Mouse (Mus musculus): ENCODE measurements at regions not wholly inside any gene's neighbourhood (a gene's known extent, or its start where the extent isn't known, plus 50 kb on each side); places are given as distances from the start of the nearest gene placed in this dataset.
A peak's percentile ranks its signal among the peaks of the same experiment; 100 is the strongest.

DNA sequence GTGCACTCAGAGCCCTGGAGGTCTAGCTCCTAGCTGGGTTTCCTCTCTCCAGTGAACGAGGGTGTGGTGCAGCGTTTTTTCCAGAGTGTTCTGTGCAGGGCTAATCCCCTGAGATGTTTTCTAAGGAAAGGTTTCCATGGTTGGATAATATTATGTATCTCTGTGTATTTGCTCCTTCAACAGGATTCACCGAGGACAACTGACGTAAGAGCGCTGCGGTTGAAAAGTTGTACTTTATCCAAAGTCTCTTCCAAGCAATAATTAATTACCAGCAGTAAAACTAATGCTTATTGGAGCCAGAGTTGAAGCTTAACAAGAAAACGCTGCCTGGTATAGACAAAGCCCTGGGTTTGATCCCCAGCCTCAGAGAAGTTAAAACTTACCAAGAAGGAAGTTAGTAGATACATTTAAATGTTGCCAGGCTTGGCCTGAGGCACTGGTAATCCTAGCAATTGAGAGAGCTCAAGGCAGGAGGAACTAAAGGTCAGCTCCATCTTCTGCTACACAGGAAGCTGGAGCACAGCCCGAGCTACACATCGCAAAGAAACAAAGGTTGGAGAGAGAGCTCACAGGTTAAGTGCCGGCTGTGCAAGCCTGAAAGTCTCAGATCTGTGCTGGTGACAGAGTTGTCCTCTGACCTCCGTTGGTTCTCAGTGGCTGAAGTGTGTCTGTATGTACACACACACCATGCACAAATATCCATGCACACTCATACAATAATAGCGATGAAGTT is 51.2 kb upstream of the Rap1b start:
- peak; percentile 28 to 32 for DNase-seq
- intact Hi-C loops (cut with DNase I): no loop called here

DNA sequence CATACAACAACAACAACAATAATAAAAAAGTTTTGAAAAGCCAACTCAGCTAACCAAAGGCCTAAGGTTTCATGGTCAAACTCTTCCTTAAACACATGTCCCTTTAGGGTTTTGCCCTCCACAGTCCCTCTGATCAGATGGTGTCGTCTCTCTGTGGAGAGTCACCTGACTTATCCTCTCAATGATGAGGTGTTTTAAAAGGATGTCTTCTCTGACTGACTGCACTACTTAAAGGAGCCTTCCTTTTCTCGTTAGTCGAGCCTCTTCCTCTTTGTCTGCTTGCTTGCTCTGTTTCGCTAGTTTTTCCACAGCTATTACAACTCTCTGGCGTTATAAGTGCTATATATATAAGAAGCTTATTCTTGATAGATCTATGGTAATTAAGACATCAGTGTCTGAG is 51.9 kb upstream of the Rap1b start:
- DNase-seq: no peak
- intact Hi-C loops (cut with DNase I): no loop called here

DNA sequence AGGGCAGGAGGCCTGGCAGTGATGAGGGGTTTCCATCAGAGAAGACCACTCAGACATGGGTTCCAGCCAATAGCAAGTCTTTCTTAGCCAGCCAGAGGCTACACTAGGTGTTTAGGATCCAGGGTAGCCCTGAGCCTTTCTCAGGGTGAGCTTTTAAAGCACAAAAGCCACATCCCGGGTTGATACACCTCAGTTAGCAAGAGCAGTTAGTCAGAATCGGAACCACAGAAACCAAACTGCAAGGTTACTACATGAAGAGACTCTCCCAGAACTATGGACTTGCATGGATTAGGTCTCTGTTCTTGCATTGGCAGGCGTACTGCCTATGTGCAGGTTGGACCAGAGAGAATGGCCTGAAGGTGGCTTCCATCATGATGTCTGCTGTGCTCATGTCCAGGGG is 52.6 kb upstream of the Rap1b start:
- intact Hi-C loops (cut with DNase I): no loop called here
- no peak for DNase-seq

DNA sequence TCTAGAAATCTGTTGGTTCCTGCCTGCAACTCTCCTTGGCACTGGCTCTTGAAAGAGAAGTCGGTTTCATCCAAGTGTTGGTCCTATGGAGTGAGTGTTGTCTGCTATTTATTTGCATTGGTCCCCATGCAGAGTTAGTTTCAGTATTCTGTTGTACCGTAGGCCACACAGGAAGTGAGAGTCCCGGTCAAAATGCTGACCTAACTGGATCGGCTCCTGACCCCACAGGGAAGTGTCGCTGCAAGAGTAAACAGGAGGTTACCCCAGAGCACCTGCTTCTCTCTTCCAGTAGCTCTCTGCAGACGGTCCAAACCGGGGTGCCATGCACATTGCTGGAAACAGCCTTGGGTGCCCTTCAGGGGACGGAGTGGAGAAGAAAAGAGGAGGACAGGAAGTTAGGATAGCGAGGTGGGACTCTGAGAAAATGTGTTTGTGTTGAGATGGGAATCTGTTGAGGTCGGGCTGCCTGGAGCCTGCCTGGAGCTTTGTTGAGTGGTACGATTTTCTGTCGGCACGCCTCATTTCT is 53.6 kb upstream of the Rap1b start:
- DNase-seq: peak; percentile 30 to 34
- intact Hi-C loops (cut with DNase I): no loop called here

DNA sequence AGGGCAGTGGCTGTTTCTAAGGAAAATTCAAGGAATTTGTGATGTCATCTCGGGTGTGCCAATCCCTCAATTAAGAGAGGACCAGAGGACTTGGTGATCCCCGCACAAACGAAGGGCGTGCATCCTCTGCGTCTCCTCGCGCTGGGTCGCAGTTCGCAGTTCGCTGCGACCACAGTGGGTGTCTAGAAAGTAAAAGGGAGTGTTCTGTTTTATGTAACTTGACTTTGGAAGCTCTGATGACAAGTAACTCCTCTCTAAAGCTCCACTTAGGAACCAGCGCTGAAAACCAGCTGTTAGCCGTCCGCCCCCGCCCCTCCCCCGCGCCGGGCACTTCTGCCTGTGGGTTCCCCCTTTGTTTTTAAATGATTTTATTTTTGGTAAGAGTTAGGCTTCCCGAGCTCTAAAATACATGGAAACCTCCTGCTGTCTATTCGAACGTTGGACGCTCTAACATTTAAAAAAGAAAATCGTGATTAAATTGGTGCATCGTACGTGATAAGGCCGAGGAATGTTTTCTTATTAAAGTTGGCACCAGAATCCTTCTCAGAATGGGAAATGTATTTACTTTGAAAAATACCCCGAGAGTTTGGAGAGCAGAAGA is 59.9 kb upstream of the Rap1b start:
- intact Hi-C loops (cut with DNase I): loop anchor here (2.0 to 5.0 kb wide), 5 partner anchors 35 to 197 kb away; partner anchors contain the start of gene Rap1b
- peak; percentile 53 to 60 for DNase-seq

DNA sequence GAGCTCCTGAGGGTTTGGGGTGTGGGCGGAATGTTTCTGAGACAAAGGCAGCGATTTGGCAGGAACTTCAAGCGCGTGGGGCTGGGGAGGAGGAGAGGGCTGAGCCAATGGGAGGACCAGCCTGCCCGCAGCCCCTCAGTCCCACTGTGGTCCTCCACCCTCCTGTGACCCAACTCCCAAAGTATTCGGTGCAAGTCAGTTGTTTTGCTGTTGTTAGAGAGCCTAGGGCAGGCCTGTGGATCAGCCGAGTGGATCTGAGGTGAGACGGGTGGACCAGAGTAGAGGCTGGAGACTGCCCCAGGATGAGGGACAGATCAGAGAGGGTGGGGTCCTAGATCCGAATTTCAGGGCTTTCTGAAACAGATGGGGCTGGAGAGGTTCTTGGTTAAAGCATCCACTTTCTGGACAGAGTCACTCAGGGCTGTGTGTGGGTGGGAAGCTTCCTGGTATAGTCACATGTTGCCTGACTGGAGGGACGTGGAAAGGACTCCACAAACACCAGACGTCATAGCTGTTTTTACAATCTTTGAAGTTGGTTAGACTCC is 60.5 kb upstream of the Rap1b start:
- intact Hi-C loops (cut with DNase I): loop anchor here (2.0 to 5.0 kb wide), 4 partner anchors 34 to 196 kb away; no protein-coding TSS in a partner anchor
- peak; percentile 79 to 84 for DNase-seq

DNA sequence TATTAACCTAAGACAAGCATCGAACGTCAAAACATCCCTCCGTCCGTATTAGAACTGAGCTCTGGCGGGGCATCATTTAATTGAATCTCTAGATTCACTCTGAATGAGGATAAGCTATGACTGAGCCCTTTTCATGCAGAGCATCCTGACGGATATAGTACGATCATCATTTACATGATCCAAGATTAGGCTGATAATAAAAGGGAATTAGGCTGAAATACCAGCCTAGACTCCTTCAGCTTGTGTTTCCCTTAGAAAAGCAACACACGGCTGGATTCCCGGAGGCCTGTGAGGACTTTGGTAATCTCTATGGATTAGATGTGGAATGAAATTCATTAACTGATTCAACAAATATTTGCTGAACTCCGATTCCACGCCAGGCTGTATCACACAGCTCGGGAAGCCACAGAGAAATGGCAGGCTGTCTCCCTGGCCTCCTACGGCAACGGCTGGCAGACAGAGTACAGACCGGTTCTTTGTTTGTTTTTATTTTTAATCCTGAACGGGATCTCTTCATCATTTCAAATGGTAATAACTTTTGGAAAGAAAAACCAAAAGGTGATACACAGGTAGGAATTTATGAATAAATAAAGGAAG is 62.3 kb upstream of the Rap1b start:
- no peak for DNase-seq
- intact Hi-C loops (cut with DNase I): loop anchor here (5.0 kb wide), 2 partner anchors 74 to 194 kb away; no protein-coding TSS in a partner anchor

DNA sequence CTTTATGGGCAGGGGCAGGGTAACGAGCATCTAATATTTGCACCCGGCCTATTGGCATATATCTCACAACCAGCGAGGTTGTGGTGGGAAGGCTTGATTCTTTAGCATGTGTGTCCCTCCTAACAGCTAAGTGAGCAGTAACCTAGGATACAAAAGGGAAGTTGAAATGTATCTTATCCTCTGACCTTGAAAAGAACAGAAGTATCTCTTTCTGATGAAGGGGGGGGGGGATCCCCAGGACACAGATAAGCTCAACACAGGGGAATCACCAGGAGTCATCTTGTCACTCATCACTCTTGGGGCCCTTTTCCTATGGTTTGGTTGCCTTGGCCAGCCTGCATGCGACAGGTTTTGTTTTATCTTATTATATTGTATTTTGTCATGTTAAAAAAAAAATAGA is 63.3 kb upstream of the Rap1b start:
- intact Hi-C loops (cut with DNase I): loop anchor here (5.0 kb wide), 2 partner anchors 73 to 193 kb away; no protein-coding TSS in a partner anchor
- no peak for DNase-seq

DNA sequence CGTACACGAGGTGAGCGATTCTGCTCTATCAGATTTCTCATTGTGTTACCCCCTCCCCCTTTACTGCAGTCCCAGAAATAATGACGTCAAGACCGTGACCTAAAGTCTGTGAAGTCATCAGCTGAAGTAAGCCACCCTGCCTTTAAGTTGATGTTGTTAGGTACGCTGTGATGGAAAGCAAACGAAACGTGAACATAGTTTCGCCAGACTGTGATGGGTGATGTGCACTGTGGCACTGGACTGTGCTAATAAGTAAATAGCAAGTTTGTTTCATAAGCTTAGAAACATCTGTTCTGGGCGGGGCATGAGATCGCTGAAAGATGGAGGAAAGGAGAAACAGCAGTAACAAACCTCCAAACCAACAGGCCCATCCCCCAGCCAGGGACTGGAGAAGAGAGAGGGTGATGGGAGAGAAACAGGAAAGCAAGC is 64.0 kb upstream of the Rap1b start:
- intact Hi-C loops (cut with DNase I): loop anchor here (5.0 kb wide), 2 partner anchors 72 to 192 kb away; no protein-coding TSS in a partner anchor
- DNase-seq: no peak

DNA sequence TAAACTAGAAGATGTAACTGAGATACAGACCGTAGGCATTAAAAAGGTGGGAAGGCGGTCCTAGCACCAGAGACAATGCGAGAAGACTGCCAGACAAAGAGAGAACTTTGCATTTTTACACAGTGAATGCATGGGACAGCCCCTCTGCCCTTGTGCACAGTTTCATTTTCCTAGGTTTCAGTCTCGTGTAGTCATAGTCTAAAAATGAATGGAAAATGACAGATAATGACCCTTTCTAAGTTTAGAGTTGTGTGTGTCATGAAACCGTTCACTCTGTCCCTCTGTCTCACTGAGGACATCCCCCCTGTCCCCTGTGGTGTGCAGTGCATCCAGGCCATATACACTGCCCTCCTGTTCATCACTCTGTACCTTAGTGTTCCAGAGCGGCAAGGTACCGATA is 64.6 kb upstream of the Rap1b start:
- intact Hi-C loops (cut with DNase I): no loop called here
- DNase-seq: no peak

DNA sequence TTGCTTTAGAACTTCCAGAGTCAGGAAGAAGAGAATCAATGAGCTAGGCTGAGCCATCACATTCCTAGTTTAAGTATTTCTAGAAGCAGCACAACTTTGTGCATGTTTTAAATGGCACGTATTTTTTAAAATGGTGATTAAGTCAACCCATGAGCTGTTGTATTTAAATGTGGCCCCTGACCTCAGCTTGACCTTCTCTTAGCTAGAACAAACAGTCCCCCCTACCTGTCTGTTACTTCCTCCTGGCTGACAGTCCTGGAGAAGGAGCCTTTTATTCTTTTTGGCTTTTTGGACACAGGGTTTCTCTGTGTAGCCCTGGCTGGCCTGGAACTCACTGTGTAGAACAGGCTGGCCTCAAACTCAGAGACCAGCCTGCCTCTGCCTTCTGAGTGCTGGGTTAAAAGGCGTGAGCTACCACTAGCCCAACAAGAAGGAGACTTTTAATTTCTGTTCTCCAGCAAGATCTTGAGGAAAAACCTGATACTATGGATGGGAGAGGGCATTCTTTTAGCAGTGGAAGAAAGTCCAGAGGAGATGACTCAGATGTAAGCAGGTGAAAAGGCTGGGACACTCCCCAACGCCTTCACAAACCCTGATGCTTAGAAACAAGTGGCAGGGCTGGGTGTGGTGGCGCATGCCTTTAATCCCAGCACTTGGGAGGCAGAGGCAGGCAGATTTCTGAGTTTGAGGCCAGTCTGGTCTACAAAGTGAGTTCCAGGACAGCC is 69.3 kb upstream of the Rap1b start:
- DNase-seq: no peak
- intact Hi-C loops (cut with DNase I): no loop called here

DNA sequence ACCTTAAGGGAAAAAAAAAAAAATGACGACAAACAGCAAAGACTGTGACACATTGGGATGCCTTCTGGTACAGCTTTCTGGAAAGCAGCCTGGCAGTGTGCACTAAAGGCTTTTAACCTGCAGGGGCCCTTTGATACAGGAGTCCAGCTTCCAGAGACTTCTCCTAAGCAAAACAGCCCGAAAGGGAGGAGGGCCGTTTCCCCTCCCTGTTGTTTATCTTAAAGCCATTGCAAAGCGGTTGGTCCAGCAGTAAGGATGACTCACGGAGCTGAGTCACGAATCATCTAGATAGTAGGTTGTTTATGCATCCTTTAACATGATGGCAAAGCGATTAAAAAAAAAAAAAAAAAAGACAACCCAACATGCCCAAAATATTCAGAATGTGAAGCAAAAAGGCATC is 70.4 kb upstream of the Rap1b start:
- no peak for DNase-seq
- intact Hi-C loops (cut with DNase I): no loop called here

DNA sequence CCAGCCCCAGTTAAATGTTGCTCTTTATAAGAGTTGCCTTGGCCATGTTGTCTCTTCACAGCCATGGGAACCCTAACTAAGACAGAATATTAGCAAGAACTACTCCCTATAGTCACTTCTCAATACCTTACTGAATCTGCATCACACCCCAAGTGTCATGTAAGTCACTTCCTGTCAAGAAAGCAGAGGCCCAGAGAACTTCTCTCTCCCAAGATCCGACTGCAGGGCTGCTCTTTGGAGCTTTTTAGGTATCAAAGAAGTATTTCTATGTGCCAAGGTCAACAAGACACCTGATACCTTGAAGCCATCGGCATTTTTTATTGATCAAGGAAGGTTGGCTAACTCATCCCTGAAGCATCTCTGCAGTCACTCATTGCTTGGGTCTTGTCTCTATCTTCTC is 72.0 kb upstream of the Rap1b start:
- intact Hi-C loops (cut with DNase I): no loop called here
- no peak for DNase-seq

DNA sequence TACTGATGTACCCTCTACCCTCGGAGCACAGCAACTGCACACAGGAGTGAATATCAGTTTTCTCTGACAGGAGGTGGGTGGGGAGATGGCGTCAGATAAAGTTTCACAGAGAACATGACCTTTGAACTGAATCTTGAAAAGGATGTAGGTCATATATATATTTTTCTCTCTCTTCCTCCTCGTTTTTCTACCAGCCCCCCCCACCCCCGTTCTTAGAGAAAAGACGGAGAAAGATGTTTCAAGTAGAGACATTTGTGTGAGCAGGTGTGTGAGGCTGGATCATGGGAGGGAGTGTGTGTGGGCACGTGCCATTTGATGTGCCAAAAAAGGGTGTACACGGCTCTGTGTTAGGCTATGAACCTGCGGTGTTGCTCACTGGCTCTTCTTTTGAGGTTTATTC is 72.8 kb upstream of the Rap1b start:
- intact Hi-C loops (cut with DNase I): no loop called here
- no peak for DNase-seq

DNA sequence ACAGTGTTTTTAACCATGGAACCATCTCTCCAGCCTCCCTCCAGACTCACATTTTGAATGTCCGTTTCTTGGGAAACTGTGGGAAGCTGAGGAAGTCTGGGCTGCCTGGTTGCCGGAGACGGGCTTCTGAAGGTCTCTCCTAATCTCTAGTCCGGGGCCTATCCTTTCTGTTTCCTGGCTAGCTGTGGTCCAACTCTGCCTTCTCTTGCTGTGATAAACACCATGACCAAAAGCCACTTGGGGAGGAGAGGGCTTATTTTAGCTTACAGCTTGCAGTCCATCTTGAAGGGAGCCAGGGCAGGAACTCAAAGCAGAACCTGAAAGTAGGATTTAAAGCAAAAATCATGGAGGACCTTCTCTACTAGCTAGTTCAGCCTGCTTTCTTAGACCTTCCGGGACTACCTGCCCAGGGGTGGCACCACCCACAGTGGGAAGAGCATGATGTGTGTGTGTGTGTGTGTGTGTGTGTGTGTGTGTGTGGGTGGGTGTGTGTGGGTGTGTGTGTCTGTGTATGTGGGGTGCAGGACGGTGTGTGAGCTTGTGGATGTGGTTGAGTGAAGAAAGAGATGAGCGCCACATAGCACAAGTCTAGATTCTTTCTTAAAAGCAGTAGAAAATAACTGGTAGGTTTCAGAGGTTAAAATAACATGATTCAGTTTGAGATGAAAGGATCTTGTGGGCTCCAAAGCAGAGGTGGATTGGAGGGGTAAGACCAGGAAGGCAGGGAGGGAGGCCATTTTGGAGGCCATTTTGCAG is 73.5 kb upstream of the Rap1b start:
- intact Hi-C loops (cut with DNase I): no loop called here
- no peak for DNase-seq

DNA sequence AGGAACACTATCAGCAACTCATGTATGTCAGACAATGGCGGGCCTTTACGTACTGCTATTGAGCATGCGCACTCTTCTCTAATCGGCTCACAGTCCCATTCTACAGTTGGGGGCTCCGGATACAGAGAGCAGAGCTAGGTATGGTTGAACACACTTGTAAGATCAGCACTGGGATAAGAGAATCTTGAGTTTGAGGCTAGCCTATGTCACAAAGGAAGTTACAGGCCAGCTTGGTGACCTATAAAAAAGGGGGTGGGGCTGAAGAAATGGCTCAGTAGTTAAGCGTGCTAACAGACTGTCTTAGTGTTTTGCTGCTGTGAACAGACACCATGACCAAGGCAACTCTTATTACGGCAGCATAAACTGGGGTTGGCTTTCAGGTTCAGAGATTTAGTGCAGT is 79.4 kb upstream of the Rap1b start:
- DNase-seq: no peak
- intact Hi-C loops (cut with DNase I): no loop called here

DNA sequence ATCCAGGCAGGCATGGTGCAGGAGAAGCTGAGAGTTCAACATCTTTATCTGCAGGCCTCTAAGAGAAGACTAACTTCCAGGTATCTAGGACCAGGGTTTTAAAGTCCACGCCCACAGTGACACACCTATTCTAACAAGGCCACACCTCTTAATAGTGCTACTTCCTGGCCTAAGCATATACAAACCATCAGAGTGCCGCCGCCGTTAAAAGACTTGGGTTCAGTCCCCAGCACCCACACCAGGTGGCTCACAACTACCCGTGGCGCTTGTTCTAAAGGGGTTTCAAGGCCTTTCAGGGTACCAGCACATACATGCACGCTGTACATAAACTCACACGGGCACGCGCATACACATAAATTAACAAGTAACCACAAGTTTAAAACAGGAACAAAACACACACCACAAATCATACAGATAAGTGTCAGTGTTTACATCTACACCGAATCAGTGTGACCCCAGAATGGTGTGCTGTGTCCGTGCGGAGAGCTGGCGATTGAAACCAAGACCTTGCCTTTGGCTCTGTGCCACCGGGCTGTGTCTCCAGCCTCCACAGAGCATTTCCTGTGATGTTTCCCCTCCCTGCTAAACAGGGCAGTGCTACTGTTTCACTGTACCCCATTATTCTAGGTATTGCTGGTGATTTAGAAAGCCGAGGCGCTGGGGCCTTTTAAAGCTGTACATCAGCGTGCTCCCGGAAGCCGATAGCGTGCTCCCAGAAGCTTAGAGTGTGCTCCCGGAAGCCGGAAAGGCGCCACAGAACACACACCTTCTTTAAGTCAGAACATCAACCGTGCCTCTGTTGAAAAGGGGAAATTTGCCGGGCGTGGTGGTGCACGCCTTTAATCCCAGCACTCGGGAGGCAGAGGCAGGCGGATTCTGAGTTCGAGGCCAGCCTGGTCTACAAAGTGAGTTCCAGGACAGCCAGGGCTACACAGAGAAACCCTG is 80.0 kb upstream of the Rap1b start:
- DNase-seq: peak; percentile 21 to 35
- intact Hi-C loops (cut with DNase I): no loop called here

DNA sequence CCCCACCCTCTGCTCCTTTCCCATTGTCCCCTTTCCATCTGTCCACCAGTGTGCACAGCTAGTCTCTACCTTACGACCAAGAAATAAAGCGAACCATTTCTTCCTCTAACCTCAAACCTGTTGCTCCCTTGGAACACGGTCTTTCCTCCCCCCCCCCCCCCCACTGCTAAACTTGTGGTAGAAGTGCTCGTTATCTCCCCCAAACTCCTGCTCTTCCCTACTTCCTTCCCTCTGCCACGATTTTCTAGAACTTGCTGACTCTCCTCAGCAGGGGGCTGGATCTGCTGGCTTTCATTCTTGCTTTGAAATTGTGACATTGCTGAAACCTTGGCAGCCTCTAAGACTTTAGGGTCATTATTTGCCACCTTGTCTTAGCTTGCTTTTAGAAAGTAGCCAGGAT is 83.2 kb upstream of the Rap1b start:
- no peak for DNase-seq
- intact Hi-C loops (cut with DNase I): no loop called here

DNA sequence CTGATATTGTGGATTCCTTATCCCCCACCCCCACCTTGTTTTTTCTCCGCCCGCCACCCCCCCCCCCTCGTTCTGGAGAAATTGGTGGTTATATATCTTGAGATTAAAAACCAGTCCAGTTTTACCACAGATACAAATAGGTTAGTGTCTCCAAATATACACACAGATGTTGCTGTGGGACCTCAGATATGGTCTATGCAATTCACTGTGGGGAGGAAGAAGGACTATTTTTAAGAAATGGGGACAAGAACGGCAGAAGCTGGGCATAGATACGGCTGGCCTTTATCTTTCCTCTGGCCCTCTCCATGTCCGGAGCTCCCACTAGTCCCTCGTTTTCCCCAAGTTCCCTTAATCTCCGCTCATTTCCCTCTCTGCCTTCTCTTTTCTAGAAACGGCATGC is 89.0 kb upstream of the Rap1b start:
- no peak for DNase-seq
- intact Hi-C loops (cut with DNase I): no loop called here

Data from heart, postnatal 36 days (tissue).